Mouse (Mus musculus): ENCODE data around the gene Ttc30b. TPM values are rescaled to one million over a fixed set of nuclear protein-coding genes. Genes with fewer than 3 reads are reported as not detected.

The Ttc30b gene
- polyA plus RNA-seq, 1 experiment from 2014 or later: 16.6 TPM

- no peak for ATAC-seq (ENCODE audit: low read depth)
Observed at GRCm38 (mm10) chr2:75895711-75896110, 42.7 kb downstream of the Ttc30b start.

GRCm38 (mm10) chr2:75891981-75892380, 46.4 kb downstream of the Ttc30b start:
- H3K4me2 ChIP-seq: no peak overlapping the region
- ATAC-seq (ENCODE audit: low read depth): no peak
- no peak overlapping the region for H3K4me3 ChIP-seq
- H3K9ac ChIP-seq: no peak overlapping the region
- H3K27ac ChIP-seq (replicated peaks): no peak overlapping the region
- 61% methylated on average over 4 of the region's 4 CpGs for WGBS
- H3K36me3 ChIP-seq: peaks cover 13% of the 10 kb centered on the region
- no peaks in the 10 kb centered on the region for H3K4me1 ChIP-seq (replicated peaks)
- H3K27me3 ChIP-seq: no peaks in the 10 kb centered on the region
- no peaks in the 10 kb centered on the region for H3K9me3 ChIP-seq

More at GRCm38 (mm10) chr2:75895711-75896110, 42.7 kb downstream of the Ttc30b start:
- no peak overlapping the region for H3K4me2 ChIP-seq
- peaks cover 14% of the 10 kb centered on the region for H3K36me3 ChIP-seq
- H3K27ac ChIP-seq (replicated peaks): no peak overlapping the region
- no peaks in the 10 kb centered on the region for H3K9me3 ChIP-seq
- 81% methylated on average over 5 of the region's 5 CpGs for WGBS
- H3K9ac ChIP-seq: no peak overlapping the region
- no peak overlapping the region for H3K4me3 ChIP-seq
- H3K4me1 ChIP-seq (replicated peaks): no peaks in the 10 kb centered on the region
- no peaks in the 10 kb centered on the region for H3K27me3 ChIP-seq

Other genes with a start within 250 kb of the Ttc30b start
- 16.4 and 19.1 TPM in 2 replicates for gene Nfe2l2, start 233.9 kb downstream of the Ttc30b start, polyA plus RNA-seq (2015; fragmentation: Nextera tagmentation; extraction: Ambion mirVana)
- 36.5 and 42.2 TPM in 2 replicates for gene Agps, start 106.4 kb downstream of the Ttc30b start, polyA plus RNA-seq (2015; fragmentation: Nextera tagmentation; extraction: Ambion mirVana)
- 0.65 and 1.1 TPM in 2 replicates for gene Ttc30a2, start 39.6 kb upstream of the Ttc30b start, polyA plus RNA-seq (2015; fragmentation: Nextera tagmentation; extraction: Ambion mirVana)
- 7.9 TPM in 2 replicates for gene Ttc30a1, start 43.4 kb upstream of the Ttc30b start, polyA plus RNA-seq (2015; fragmentation: Nextera tagmentation; extraction: Ambion mirVana)

Measured in neural tube, embryonic 13.5 days (tissue).